Mouse (Mus musculus): ENCODE results near the gene Nol10.

DNA sequence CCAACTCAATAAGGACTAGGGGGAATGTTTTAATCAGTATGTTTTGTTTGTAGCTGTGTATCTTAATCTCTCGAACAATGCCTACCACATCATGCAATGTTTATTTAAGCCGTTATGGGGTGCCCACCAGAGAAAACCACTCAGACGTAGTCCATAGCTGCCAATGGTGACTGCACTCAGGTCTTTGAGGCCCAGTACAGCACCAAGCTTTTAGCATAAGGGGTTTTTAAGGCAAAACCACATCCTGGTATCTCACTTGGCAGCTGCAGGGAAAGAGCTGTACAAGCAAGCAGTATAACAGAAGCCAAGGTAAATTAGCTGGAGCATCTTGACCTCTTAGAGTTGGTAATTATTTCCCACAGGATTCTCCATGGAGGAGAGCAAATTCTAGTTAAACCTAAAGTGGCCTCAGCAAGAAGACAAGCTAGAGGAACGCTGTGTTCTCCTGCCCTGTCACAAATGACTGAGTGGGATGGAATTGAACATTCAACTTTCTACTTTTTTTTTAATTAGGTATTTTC lies 83.6 kb downstream of the Nol10 start:
- TF ChIP-seq CTCF (conservative IDR thresholded peaks at IDR 0.05; ENCODE audit: low read length) (no peak), POU5F1 (IDR thresholded peaks at IDR 0.05; ENCODE audit: borderline replicate concordance, low read length) (no peak)

Measured in E14TG2a.4 (cell line).